Mouse (Mus musculus) cerebellum, adult 11 months (tissue): ENCODE measurements at regions not wholly inside any gene's neighbourhood (a gene's known extent, or its start where the extent isn't known, plus 50 kb on each side); places are given as distances from the start of the nearest gene placed in this dataset.
"Not testable (repeated sequence)": the region's sequence is repeated elsewhere in the genome, so short reads cannot be mapped to it uniquely, and the experiment has no call there.

Experiments
- DNase-seq: peaks from one replicate; pipeline ENCODE4 v3.0.0; 2022

- DNase-seq, result no peak
These were observed 133.6 kb upstream of the Nrip1 start for GRCm38 (mm10) chr16:76507191-76507746.

GRCm38 (mm10) chr16:76506240-76506639, 132.6 kb upstream of the Nrip1 start:
- DNase-seq, result no peak

DNA sequence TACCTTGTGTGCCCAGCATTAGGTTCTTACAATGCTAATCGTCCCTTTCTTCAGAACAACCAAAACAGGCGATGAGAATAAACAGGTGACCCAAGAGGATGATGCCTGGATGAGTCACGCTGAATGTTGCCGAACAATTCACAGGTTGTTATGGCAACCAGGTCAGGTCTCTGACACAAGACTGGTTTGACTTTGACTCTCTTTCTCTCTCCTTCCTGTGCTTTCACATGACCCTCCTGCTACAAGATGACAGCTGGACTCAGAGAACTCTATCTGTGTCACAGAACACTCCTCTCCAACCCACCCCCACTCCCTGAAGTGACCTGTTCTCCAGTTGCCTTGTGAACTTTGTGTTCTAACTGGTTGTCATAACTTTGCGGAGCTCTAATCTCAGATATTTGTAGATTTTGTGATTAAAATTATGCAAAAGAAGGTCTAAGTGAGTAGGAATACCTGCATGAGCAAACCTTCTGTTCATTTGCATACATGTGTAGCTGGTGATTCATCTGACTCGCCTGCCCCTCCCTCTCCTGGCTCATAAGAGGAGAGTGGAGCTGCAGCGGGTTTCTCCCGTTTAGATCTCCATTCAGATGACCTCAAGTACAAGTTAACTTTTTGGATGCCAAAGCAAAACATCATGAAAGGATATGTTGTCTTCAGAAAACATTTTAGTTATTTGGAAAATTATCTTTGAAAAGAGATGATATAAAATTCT, 126.2 kb upstream of the Nrip1 start:
- DNase-seq, result no peak

GRCm38 (mm10) chr16:76498233-76498632, 124.6 kb upstream of the Nrip1 start:
- DNase-seq, result no peak

GRCm38 (mm10) chr16:76497041-76497808, 123.6 kb upstream of the Nrip1 start:
- DNase-seq, result no peak

- no peak for DNase-seq
These were observed 109.8 kb upstream of the Nrip1 start for GRCm38 (mm10) chr16:76483419-76483818.

- no peak for DNase-seq
These were observed 108.3 kb upstream of the Nrip1 start for GRCm38 (mm10) chr16:76481966-76482365.

GRCm38 (mm10) chr16:76477474-76477873, 103.8 kb upstream of the Nrip1 start:
- DNase-seq, result no peak

DNA sequence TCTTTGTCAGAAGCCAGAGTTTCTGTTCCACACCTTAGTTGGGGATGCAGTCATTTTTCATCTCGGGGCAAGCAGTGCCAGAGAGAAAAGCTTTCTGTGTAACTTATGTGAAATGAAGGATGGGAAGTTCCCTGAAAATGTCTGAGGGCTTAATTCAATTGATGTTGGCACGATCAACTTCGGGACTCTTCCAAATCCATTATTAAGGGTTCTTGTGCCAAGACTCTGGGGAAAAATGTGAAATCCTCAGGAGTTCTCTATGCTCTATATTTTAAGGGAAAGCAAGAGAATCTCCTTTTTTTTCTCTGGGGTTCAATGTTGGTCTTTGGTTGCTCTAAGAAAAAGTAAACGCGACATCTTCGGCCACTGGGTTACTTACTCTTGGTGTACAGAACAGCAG, 100.9 kb upstream of the Nrip1 start:
- no peak for DNase-seq

- no peak for DNase-seq
These were observed 98.8 kb upstream of the Nrip1 start for GRCm38 (mm10) chr16:76472386-76472785.

DNA sequence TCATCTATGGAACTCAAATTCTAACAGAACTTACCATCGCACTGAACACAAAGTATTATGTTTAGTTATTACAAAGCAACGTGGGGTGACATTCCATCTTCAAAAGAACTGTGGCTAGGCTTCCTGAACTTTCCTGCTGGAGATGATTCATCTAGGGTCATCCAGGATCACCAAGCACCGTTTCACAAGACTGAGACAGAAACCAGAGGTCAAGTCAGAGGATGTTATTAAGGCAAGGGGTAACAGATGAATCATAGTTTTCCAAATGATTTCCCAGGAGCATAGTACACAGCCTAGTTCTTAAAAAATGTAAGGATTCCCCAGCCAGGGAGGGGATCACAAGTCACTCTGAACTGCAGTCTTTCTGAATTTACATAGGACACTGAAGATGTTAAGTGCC, 97.5 kb upstream of the Nrip1 start:
- DNase-seq, result no peak

DNA sequence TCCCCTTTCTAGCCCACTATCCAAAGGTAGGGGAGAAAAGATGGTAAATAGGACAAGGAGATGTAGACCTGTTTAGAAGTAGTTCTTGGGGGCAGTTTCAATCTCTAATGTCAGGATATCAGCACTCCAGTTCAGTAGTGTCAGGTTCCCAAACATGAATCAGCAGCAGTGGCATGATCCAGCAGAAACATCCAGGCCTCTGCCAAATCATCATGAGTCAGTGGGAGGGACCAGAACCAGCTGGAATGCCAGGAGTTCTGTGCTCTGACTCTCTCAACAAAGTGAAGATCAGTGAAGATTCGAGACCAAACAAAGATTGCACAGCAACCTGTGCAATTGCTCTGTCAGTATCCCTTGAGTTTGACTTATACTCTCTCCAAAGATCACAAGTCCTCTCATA, 85.9 kb upstream of the Nrip1 start:
- DNase-seq, result no peak

DNA sequence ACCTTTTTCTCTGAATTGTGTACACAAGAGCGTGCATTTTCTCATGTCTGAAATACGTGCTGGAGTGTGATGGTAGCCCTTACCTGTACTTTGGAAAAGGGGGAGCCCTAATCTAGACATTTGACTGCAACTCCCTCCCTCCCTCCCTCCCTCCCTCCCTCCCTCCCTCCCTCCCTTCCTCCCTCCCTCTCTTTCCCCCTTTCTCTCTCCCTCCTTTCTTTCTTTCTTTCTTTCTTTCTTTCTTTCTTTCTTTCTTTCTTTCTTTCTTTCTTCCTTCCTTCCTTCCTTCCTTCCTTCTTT, 82.6 kb upstream of the Nrip1 start:
- DNase-seq, result not testable (repeated sequence)

- DNase-seq, result no peak
These were observed 82.1 kb upstream of the Nrip1 start for GRCm38 (mm10) chr16:76455499-76456299.

DNA sequence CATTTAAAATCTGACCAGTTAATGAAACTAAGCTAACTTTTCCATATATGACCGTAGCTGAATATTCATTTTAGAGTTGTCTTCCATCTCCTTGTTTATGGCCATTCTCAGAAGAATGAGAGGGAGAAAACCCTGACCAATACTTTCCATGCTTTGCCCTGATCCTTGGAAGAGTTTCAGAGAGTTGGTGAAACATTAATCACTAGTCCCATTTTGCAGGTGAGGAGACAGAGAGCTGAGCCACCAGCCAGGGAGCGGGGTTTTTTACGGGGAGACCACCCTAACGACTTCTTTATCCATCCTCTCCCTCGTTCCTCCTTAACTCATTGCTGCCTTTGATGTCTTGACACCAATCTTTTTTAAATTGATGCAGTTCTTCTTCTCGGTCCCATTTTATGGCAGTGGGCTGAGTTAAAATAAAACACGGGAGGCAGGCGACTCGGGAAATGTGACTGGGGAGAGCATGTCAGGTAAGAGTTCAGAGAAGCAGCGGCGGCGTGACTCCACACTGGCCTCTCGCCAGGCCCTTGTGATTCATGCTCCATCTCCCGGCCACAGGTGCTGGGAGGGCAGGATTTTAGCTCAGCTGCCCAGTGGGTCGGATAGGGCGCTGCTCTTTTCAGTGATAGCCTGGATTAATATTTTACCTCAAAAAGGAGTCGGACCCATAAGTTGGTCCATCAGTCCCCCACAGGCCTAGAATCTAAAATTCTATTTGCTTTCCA, 81.3 kb upstream of the Nrip1 start:
- no peak for DNase-seq

DNA sequence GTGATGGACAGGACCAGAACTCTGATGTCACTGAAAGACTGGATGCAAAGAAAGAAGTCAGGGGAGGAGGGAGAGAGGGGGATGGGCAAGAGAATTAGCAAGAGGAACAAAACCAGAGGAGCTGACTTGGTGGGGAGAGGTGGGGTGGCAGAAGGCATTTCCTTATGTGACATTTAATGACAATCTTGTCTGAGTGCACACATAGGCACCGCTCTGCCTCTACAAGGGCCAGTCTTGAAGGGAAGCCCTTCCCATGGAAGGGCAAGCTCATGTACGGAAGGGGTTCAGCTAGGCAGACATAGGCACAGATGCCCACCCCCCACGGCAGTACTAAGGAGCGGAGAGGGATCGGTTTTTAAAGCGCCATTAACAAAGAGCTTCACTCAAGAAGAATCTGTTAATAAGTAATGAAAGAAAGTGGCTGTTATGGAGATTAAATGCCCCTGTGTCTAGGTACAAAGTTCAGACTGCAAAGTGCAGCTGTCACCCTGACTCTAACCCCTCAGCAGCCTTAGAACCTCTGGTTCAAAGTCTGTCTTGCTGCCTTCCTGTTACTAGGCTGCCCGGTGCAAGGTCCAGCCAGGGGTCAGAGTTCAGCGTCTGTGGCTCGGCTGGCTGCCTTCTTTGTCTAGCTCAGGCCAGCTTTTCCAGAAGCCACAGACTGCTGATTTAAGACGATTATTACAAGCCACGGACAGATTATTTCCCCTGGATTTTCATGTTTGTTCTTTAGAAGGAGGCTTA, 80.0 kb upstream of the Nrip1 start:
- no peak for DNase-seq

DNA sequence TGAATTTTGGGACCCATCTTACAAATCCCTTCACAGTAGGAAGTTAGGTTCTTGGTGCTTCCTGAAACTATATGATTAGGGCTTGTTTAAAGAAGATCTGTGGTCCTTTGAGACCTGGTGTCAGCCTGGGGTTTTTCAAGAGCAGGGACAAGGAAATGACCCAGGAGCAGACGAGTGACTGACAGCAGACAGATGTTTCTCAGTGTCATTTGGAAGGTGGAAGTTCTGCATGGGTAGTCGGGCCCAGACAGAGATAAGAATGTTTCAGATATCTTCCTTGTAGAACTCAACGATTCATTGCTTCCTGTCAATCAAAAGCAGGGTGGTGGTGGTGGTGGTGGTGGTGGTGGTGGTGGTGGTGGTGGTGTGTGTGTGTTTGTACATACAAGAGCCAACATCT, 75.1 kb upstream of the Nrip1 start:
- DNase-seq, result no peak

GRCm38 (mm10) chr16:76447033-76447432, 73.4 kb upstream of the Nrip1 start:
- DNase-seq, result no peak

GRCm38 (mm10) chr16:76444668-76445067, 71.0 kb upstream of the Nrip1 start:
- DNase-seq, result no peak

GRCm38 (mm10) chr16:76442635-76443034, 69.0 kb upstream of the Nrip1 start:
- DNase-seq, result no peak

DNA sequence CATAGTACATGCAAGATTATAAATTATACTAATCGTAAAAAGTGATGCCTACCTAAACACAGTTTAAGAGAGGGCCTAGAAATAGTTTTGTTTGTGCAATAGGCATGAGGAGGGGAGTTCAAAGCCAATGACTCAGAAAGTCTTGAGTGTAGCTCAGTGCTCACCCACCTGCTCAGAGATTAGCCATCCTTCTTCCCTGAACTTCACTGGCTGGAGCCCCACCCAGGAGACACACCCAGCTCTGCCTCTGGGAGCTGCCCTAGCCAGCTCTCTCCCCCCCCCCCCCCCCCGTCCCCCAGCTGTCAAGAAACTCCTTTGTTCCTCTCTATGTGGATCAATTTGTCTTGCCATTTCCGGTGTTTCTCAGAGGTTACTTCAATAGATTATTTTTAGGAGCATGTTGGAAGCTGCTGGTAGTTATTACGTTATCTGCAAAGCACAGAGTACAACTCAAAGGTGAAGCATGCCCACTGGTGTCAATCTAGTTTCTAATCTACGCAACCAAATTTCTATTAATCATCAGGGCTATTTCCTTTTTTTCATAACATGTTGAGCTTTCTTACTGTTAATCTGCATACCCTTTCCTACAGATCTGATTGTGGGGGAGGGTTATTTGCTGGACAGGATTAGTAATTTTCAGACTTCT, 68.3 kb upstream of the Nrip1 start:
- DNase-seq, result no peak
